Mouse (Mus musculus): Measurements from ENCODE around the gene Arhgap35.

DNA sequence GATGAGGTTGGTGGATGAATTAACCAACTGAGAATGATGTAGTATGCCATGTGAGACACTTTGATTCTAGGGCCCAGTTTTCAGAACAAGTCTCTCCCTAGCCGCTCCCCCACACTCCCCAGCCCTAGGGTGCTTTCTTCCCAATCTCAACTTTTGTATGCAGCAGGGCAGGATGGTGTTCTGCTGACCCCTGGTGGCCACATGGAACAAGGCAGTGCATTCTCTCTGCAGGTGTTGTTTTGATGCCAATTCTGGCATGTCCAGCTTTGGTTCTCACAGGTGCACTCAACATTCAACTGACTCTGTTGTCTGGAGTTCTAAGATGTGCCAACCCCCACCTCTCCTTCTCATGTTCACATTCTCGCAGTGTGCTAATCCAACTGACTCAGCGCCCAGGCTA is 123.0 kb downstream of the Arhgap35 start:
- TF ChIP-seq POLR2A (IDR thresholded peaks at IDR 0.05; ENCODE audit: extremely low read depth, insufficient read depth, low read length) (no peak), CTCF (IDR thresholded peaks at IDR 0.05; ENCODE audit: extremely low read depth, insufficient read depth, low read length) (peak; percentile 96)
